Mouse (Mus musculus): ENCODE results near the gene Sobp.

DNA sequence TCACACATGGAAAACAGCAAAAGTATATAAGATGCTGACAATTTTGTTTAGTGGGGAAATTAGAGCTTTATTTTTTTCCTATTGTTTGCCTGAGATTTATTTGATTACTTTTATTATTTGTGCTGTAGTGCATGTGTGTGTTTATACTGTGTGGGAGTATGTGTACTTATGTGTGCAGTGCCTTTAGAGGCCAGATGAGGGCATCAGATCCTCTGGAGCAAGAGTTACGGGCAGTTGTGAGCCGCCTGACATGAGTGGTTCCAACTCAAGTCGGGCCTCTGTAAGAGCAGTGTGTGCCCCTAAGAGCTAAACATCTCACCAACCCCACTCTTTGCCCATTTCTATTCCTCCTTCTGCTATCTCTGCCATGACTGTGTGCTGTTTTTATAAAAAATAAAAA is 7.5 kb downstream of the Sobp start:
- TF ChIP-seq CTCF (IDR thresholded peaks at IDR 0.05; ENCODE audit: borderline replicate concordance, insufficient read depth, low read depth, low read length) (0 out of 2 replicates have a peak, but pooled peaks have one; percentile 6), POLR2A (IDR thresholded peaks at IDR 0.05; ENCODE audit: borderline replicate concordance, insufficient read depth, low read length) (no peak)

All from cerebellum, adult 2 months (tissue).